Mouse (Mus musculus) adrenal gland, postnatal 14 days (tissue): ENCODE measurements at regions not wholly inside any gene's neighbourhood (a gene's known extent, or its start where the extent isn't known, plus 50 kb on each side); places are given as distances from the start of the nearest gene placed in this dataset.

Experiments used
- DNase-seq: peaks from one replicate; pipeline ENCODE4 v3.0.0; 2021; ENCODE audit warnings: mixed read lengths

- DNase-seq, result no peak
These were observed 83.6 kb upstream of the Ngf start for GRCm38 (mm10) chr3:102386091-102386490.

- DNase-seq, result no peak
These were observed 85.1 kb upstream of the Ngf start for GRCm38 (mm10) chr3:102384596-102384995.

- DNase-seq, result no peak
These were observed 86.0 kb upstream of the Ngf start for GRCm38 (mm10) chr3:102383671-102384070.

GRCm38 (mm10) chr3:102381683-102382082 is 88.0 kb upstream of the Ngf start:
- no peak for DNase-seq

DNA sequence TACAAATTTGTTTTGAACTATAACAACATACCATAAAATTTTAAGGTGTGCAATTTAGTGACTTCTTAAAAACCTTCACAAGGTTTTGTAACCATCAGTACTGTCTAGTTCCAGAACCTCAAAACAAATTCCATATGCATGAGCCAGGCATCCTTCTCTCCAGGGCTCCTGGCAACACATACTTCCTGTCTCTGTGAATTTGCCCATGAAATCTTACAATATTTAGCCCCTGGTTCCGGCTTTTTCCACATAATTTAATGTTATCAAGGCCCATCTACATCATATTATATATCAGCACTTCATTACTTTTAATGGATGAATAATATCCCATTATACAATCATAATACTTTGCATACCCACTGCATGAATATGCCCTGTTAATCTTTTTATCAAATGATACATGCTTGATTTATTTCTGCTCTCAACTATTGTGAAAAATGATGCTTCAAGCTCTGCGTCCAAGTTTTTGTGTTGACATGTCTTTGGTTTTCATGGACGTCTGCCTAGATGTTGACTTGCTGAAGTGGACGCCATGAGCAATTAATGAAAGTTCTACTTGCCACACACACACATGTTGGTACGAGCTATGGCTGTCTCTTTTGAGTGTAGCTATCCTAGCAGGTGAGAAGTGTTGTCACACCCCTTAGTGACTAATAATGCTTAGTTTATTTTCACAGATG is 95.2 kb upstream of the Ngf start:
- DNase-seq, result no peak

- DNase-seq, result no peak
These were observed 97.4 kb upstream of the Ngf start for GRCm38 (mm10) chr3:102372205-102372899.

- peak; percentile 61 for DNase-seq
These were observed 103.5 kb upstream of the Ngf start for GRCm38 (mm10) chr3:102366188-102366587.

DNA sequence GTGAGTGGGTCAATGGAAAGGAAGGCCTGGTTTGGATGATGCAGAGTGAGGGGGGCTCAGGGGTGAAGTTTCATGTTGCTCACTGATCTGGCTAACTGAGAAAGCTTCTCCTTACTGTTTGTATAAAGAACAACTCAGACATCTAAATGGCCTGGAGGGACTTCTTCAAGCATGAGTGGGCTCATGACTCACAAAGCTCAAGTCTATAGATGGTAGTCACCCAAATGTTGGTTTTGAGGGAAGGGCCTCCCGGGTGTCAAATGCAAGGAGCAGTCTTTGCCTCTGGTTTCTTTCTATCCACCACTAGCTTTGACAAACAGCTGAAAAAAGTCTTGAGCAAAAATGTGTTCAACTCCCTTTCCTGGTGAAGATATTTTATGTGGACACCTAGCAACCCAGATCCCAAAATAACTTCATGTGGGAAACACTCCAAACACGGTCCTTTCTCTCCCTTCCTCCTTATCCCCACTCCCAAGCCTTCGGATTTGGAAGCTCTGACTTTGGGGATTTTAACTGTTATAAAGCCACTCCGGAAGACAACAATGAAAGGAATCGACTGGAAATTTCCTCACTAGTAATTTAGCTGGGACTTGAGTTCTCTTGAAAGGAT is 105.3 kb upstream of the Ngf start:
- no peak for DNase-seq

GRCm38 (mm10) chr3:102360732-102361280 is 108.9 kb upstream of the Ngf start:
- no peak for DNase-seq

GRCm38 (mm10) chr3:102358801-102359200 is 110.9 kb upstream of the Ngf start:
- no peak for DNase-seq

- no peak for DNase-seq
These were observed 112.6 kb upstream of the Ngf start for GRCm38 (mm10) chr3:102357062-102357610.

- no peak for DNase-seq
These were observed 114.4 kb upstream of the Ngf start for GRCm38 (mm10) chr3:102355352-102355751.

DNA sequence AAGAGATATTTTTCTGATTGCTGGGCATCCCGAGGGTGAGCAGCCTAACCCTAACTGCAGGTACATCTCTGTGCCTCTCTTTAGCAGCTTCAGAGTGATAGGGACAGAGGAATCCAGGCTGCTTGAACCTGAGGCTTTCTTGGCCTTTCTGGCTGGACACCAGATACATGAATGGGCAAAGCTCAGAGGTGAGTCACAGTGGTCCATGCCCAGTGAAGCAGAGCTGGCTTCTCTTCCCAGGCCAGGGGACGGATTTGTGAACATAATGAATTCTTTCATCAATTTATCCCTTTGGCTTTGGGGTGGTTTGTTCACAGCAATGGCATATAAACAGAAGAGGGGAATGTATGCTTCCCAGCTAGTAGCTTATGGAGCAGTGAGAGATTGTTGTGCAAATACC is 114.9 kb upstream of the Ngf start:
- DNase-seq, result no peak

- DNase-seq, result no peak
These were observed 116.3 kb upstream of the Ngf start for GRCm38 (mm10) chr3:102353277-102353900.

DNA sequence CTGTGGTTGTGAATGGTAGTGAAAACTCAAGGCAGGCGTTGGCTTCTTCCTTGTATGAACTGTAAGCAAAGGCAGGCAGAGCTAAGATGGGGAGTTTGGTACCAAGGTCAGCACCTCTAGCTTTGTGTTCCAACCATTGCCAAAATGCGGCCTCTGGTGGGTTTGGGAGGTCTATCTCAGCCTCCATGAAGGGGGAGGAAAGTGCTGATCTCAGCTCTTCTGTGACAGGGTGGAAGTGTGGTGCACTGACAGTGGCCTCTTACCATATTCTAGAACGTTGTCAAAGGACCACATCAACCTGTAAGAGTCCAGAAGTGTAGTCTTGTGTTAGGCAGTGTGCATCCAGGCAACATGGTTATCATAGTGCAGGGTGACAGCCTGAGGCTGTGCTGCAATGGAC is 123.6 kb upstream of the Ngf start:
- no peak for DNase-seq

GRCm38 (mm10) chr3:102345291-102345690 is 124.4 kb upstream of the Ngf start:
- peak; percentile 11 for DNase-seq

DNA sequence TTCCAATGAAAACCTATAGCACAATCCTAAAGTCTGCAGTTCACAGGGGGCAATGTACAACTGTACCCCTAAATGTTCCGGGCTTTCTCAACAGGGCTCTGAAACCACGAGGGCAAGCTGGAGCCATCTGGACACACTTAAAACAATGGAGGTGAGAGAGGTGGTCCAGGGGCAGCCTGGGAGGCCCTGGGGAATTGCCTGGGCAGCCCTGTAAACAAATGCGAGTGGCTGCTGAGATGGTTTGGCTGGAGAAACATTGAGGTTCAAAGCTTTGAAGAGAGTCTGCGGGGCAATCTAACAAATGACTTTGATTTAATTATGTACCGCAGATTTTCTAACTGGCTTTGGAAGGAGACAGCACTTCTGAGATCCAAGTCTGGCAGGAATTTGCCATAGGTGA is 129.0 kb upstream of the Ngf start:
- no peak for DNase-seq

GRCm38 (mm10) chr3:102337881-102338280 is 131.8 kb upstream of the Ngf start:
- DNase-seq, result no peak

DNA sequence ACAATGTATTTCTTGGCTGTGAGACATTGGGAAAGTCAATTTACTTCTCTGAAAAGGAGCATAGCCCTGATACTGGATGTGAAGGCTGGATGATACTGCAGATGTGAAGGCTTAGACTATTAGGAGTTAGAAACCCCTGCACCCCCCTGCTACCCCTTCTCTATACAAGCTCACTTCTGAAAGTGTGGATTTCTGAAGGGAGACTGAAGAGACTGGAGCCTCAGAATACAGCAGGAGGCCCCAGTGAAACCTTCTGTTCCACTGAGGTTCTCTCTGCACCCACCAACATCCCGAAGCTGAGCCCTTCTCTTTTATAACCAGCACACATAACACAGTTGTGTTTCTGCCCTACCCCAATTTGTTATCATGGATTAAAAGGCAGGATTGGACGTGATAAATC is 131.7 kb upstream of the Vangl1 start:
- no peak for DNase-seq

DNA sequence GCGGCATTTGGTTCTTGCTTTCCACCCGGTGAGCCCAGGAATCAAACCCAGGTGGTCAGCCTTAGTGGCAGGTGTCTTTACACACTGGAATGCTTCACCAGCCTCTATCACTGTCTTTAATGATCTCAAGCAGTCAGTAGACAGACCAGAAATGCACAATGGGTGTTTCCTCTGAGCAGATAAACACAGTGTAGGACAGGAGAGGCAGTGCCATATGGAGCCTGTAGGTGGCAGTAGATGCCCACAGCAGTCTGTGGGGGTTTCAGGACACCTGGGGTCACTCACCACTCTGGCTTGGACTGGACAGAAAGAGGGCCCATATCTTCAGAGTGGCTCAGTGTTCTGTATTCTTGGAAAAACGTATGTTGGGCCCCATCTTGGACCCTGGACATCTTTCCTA is 130.7 kb upstream of the Vangl1 start:
- DNase-seq, result peak; percentile 61

DNA sequence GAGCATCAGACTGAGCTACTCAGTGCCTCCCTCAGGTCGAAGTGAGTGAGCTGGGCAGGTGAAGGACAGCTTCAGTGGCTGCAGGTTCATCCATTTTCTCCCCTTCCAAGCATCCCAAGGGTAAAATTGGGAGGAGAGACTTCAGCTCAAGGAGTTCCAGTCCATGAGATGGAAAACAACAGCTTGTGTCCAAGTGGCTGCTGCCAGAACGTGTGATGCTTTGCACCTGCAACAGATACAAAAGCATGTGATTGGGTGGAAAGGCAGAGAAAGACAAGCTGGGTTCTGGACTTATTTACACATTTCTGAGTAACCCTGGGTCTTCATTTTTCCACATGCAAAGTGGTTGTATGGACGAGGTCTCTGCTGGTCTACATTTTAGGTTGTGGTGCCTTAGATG is 127.7 kb upstream of the Vangl1 start:
- DNase-seq, result no peak

DNA sequence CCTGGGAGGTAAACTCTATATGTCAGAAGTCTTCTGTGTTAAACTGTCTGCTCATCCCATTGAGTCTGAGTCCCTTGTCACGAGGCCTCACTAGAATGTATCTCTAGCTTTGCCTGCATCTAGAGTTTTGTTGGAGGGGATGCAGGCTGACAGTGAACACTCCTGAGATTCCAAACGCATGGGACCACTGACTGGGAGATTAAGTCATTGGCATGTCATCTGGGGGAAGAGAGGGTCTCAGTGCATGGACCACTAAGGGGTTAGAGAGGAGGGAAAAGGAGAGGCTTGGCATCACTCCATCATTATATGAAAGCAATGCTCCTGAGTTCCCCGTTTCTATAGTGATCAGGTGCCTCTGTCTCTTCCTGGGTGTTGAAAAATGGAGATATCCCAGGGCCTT is 114.8 kb upstream of the Vangl1 start:
- no peak for DNase-seq

DNA sequence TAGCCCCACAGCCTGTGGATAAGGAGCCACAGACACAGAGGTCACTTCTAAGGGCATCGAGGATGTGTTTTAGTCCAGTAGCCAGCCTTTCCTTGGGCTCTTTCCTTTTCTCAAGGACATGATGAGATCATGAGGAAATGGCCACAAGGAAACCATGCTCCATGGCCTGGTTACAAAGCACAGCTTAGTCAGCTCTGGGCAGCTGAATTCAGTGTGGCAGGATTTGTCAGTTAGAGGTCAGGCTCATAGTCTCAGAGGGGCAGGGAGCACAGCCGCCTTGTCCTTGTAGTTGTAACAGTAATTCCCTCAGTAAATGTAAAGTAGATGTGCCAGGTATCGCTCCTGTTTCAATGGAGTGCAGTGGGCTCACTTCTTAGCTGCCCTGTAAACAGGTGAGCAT is 111.7 kb upstream of the Vangl1 start:
- peak; percentile 17 for DNase-seq
